Mouse (Mus musculus): Measurements from ENCODE around the gene Cyp17a1.

DNA sequence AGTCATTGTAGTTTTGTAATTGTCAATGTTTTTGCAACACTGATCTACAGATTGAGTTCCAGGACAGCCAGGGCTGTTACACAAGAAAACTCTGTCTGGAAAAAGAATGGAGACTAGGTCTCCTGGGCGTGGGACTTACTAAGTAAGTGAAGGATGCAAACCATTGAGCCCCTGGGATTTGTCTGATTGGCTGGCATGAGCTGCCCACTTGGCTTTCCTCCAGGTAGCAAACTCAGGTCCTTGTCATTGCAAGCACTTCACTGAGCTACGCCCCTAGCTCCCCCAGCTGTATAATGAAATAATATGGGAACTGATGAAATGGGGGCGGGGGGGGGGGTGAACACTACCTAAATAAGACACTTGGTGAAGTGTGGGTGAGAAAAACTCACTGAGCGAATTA lies 20.2 kb upstream of the Cyp17a1 start:
- TF ChIP-seq CTCF (IDR thresholded peaks at IDR 0.05; ENCODE audit: insufficient read depth, low read depth, low read length) (no peak), POLR2A (IDR thresholded peaks at IDR 0.05; ENCODE audit: insufficient read depth, low read depth, low read length) (no peak)

Measured in olfactory bulb, adult 2 months (tissue).